Mouse (Mus musculus): ENCODE results near the gene Rnf4.
A peak's percentile ranks its signal among the peaks of the same experiment; 100 is the strongest.

Gene Rnf4

DNA sequence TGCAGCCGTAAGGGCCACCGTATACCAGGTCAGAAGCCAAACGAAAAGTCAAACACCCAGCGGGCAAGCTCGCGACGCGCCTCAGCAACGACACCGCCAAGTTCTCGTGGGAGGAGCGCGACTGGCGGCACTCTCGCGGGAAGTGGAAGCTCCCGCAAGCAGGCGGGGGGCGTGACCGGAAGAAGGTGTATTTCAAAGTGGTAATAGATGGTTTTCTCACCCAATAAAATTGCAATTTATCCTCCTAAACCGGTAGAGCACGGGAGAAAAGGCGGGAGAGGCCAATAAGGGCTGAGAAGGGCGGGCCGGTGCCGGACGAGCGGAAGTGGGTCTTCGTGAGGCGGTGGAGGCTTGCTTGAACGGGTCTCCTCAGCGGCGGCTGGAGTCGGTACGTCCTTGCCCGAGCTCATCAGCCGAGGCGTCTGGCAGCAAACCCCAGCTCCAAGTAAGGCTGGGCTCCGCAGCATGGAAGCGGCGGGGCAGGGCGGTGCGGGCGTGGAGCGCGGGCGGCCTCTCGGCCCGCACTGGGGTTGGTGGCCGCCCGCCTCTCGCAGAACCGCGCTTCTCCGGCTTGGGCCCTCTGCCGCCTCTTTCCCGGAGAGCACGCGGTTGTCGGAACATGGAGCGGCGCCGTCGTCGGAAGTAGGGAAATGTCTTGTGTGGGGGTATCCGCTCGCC is at the start of gene Rnf4:
Rnf4 (plus strand) TSS at position 193 of the 678 bp plus-strand sequence.
- DNase-seq (ENCODE audit: low read depth, low spot score): peak; percentile 98
- Histone ChIP-seq H3K36me3 (ENCODE audit: control insufficient read depth, insufficient read depth, low read length, poor library complexity, severe bottlenecking) (0 out of 2 replicates have a peak, but pooled peaks cover 2% of the 10 kb centered on the region), H3K27me3 (ENCODE audit: control insufficient read depth, insufficient read depth, low read length, poor library complexity, severe bottlenecking) (no peaks in the 10 kb centered on the region)

- DNase-seq (ENCODE audit: low read depth, low spot score): no peak
- Histone ChIP-seq H3K27me3 (ENCODE audit: control insufficient read depth, insufficient read depth, low read length, poor library complexity, severe bottlenecking) (no peaks in the 10 kb centered on the region), H3K36me3 (ENCODE audit: control insufficient read depth, insufficient read depth, low read length, poor library complexity, severe bottlenecking) (no peaks in the 10 kb centered on the region)
These were observed 49.6 kb upstream of the Rnf4 start for GRCm38 (mm10) chr5:34286516-34286915.

- H3K27me3 ChIP-seq (ENCODE audit: control insufficient read depth, insufficient read depth, low read length, poor library complexity, severe bottlenecking): no peaks in the 10 kb centered on the region
- H3K36me3 ChIP-seq (ENCODE audit: control insufficient read depth, insufficient read depth, low read length, poor library complexity, severe bottlenecking): no peaks in the 10 kb centered on the region
- DNase-seq (ENCODE audit: low read depth, low spot score): no peak
These were observed 48.9 kb upstream of the Rnf4 start for GRCm38 (mm10) chr5:34287001-34287837.

DNA sequence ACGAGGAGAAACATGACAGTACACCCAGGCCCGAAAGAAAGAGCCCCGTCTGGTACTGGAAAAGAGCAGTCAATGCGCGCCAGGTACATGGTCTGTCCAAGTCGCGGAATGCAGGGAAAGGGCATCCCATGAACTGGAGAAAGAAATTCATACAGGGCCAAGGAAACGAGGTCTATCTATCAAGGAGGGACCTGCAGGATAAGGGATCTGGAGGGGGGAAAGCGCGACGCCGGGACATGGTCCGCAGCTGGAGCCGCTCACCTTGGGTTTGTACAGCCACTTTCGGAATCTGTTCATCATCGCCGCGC is 48.3 kb upstream of the Rnf4 start:
- no peak for DNase-seq (ENCODE audit: low read depth, low spot score)
- Histone ChIP-seq H3K27me3 (ENCODE audit: control insufficient read depth, insufficient read depth, low read length, poor library complexity, severe bottlenecking) (no peaks in the 10 kb centered on the region), H3K36me3 (ENCODE audit: control insufficient read depth, insufficient read depth, low read length, poor library complexity, severe bottlenecking) (no peaks in the 10 kb centered on the region)

GRCm38 (mm10) chr5:34288154-34288716 is 47.9 kb upstream of the Rnf4 start, which contains the start of the genes Zfyve28 and Cfap99:
Zfyve28 (minus strand) TSS chr5:34288449.
Cfap99 (plus strand) TSS chr5:34288600.
- Histone ChIP-seq H3K36me3 (ENCODE audit: control insufficient read depth, insufficient read depth, low read length, poor library complexity, severe bottlenecking) (no peaks in the 10 kb centered on the region), H3K27me3 (ENCODE audit: control insufficient read depth, insufficient read depth, low read length, poor library complexity, severe bottlenecking) (no peaks in the 10 kb centered on the region)
- DNase-seq (ENCODE audit: low read depth, low spot score): peak; percentile 24

GRCm38 (mm10) chr5:34289286-34289685 is 46.8 kb upstream of the Rnf4 start:
- no peak for DNase-seq (ENCODE audit: low read depth, low spot score)
- no peaks in the 10 kb centered on the region for H3K27me3 ChIP-seq (ENCODE audit: control insufficient read depth, insufficient read depth, low read length, poor library complexity, severe bottlenecking)
- H3K36me3 ChIP-seq (ENCODE audit: control insufficient read depth, insufficient read depth, low read length, poor library complexity, severe bottlenecking): no peaks in the 10 kb centered on the region

DNA sequence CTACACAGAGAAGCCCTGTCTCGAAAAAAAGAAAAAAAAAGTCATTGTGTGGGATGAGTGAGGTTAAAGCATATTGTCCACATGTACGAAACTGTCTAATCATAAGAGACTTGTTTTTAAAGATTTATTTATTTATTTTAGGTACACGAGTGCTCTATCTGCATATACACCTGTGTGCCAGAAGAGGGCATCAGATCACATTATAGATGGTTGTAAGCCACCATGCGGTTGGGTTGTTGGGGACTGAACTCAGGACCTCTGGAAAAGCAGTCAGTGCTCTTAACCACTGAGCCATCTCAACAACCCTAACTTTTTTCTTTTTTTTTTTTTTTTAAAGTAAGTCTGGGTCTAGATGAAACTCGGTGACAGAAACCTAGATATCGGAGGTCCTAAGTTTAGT is 42.7 kb upstream of the Rnf4 start:
- no peaks in the 10 kb centered on the region for H3K36me3 ChIP-seq (ENCODE audit: control insufficient read depth, insufficient read depth, low read length, poor library complexity, severe bottlenecking)
- peak; percentile 13 for DNase-seq (ENCODE audit: low read depth, low spot score)

GRCm38 (mm10) chr5:34294696-34295095 is 41.4 kb upstream of the Rnf4 start:
- no peak for DNase-seq (ENCODE audit: low read depth, low spot score)
- no peaks in the 10 kb centered on the region for H3K27me3 ChIP-seq (ENCODE audit: control insufficient read depth, insufficient read depth, low read length, poor library complexity, severe bottlenecking)
- no peaks in the 10 kb centered on the region for H3K36me3 ChIP-seq (ENCODE audit: control insufficient read depth, insufficient read depth, low read length, poor library complexity, severe bottlenecking)

More for the DNA sequence above, 42.7 kb upstream of the Rnf4 start:
- no peaks in the 10 kb centered on the region for H3K27me3 ChIP-seq (ENCODE audit: control insufficient read depth, insufficient read depth, low read length, poor library complexity, severe bottlenecking)

DNA sequence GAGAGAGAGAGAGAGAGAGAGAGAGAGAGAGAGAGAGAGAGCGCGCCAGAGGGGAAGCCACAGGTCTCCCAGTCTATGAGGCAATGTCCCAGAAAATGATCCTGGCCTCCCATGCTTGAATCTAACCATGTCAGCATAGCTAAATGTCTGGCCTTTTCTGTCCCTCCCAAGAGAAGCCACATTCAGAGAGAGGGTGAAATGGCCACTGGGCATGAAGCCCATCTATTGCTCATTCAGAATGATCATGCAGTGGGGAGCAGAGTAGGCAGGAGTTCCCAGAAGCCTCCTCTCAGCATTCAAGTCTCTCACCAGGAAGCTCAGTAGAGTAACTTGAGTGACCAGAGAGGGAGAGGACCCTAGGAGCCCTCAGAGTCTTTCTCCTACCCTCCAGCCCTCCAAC is 40.9 kb upstream of the Rnf4 start:
- H3K27me3 ChIP-seq (ENCODE audit: control insufficient read depth, insufficient read depth, low read length, poor library complexity, severe bottlenecking): no peaks in the 10 kb centered on the region
- H3K36me3 ChIP-seq (ENCODE audit: control insufficient read depth, insufficient read depth, low read length, poor library complexity, severe bottlenecking): no peaks in the 10 kb centered on the region
- no peak for DNase-seq (ENCODE audit: low read depth, low spot score)

DNA sequence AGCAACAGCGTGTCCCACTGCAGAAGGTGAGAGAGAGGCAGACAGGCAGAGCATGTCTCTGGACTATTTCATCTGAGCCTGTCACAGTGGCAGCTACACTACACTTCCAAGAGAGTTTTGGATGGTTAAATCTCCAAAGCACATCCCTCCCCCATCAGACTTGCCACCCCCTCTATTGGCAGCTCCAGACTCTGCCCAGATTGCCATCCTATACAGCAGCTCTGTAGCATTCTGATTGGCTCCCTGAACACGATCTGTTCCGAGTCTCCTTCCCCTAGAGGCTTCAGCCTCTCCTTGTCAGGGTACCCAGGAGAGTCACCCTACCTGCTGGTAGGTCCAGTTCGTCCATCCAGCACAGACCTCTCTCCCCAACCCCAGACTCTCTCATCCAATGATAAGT is 38.0 kb upstream of the Rnf4 start:
- Histone ChIP-seq H3K27me3 (ENCODE audit: control insufficient read depth, insufficient read depth, low read length, poor library complexity, severe bottlenecking) (no peaks in the 10 kb centered on the region), H3K36me3 (ENCODE audit: control insufficient read depth, insufficient read depth, low read length, poor library complexity, severe bottlenecking) (no peaks in the 10 kb centered on the region)
- DNase-seq (ENCODE audit: low read depth, low spot score): no peak

DNA sequence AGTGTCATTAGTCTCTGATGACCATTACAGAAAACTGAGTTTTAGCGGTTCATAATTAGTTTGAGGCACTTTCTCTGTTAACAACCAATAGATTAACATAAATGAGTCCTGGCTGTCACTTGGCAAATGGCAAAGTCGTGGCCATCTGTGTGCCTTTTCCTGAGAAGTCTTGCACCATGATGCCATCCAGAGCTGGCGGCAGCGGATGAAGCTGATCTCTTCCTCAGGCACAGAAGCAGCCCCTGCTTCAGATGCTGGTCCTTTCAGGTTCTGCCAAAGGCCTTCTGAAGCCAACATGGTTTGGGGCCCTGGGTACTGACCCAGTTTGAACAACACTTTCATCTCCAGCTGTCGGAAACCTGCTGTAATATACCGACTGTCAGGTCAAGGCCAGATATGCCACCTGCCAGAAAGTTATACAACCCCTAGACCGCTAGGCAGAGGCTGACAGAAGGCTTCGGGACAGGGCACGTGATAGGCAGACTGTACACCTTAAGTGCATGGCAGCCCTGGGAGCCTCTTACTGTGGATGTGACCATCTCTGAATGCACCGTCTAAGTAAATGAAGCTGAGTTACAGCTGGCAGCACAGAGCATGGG is 37.1 kb upstream of the Rnf4 start:
- Histone ChIP-seq H3K27me3 (ENCODE audit: control insufficient read depth, insufficient read depth, low read length, poor library complexity, severe bottlenecking) (no peaks in the 10 kb centered on the region), H3K36me3 (ENCODE audit: control insufficient read depth, insufficient read depth, low read length, poor library complexity, severe bottlenecking) (no peaks in the 10 kb centered on the region)
- DNase-seq (ENCODE audit: low read depth, low spot score): no peak

- H3K27me3 ChIP-seq (ENCODE audit: control insufficient read depth, insufficient read depth, low read length, poor library complexity, severe bottlenecking): no peaks in the 10 kb centered on the region
- H3K36me3 ChIP-seq (ENCODE audit: control insufficient read depth, insufficient read depth, low read length, poor library complexity, severe bottlenecking): no peaks in the 10 kb centered on the region
- no peak for DNase-seq (ENCODE audit: low read depth, low spot score)
These were observed 33.7 kb upstream of the Rnf4 start for GRCm38 (mm10) chr5:34302377-34302776.

DNA sequence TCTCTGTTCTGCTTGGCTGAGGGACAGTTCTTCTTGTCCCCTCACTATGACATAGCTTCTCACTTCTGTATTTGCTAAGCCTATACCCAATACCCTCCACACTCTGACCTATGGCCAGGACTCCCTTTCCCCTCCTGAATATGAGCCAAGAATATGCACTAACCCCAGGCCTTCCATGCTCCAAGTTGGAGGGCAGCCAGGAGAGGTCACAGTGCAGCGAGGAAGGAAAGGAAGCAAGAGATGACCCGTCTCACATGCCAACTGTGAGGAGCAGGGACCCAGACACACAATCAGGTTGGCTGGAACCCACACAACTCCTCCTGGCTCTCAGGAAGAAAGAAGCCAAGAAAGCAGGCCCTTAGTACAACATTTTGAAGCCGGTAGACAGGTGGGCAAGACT is 27.1 kb upstream of the Rnf4 start:
- no peaks in the 10 kb centered on the region for H3K27me3 ChIP-seq (ENCODE audit: control insufficient read depth, insufficient read depth, low read length, poor library complexity, severe bottlenecking)
- no peaks in the 10 kb centered on the region for H3K36me3 ChIP-seq (ENCODE audit: control insufficient read depth, insufficient read depth, low read length, poor library complexity, severe bottlenecking)
- DNase-seq (ENCODE audit: low read depth, low spot score): no peak

GRCm38 (mm10) chr5:34319491-34320034 is 16.5 kb upstream of the Rnf4 start:
- Histone ChIP-seq H3K27me3 (ENCODE audit: control insufficient read depth, insufficient read depth, low read length, poor library complexity, severe bottlenecking) (no peaks in the 10 kb centered on the region), H3K36me3 (ENCODE audit: control insufficient read depth, insufficient read depth, low read length, poor library complexity, severe bottlenecking) (no peaks in the 10 kb centered on the region)
- no peak for DNase-seq (ENCODE audit: low read depth, low spot score)

DNA sequence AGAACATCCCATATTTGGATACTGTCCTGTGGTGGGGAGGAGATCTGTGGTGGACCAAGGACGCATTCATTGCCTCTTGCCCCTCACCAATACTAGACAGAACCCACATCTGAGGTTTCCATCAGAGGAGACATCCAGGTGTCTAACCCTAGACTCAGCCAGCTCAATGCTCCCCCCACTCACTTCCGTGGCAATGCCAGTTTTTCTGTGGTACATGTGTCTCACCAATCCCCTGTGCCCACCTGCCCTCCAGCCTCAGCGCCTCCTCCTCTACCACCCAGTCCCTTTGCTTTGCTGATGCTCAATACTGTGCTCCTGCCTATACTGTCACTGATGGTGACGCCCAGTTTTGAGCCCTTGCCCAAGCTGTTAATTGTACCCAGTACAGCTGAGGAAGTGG is 14.9 kb upstream of the Rnf4 start:
- Histone ChIP-seq H3K36me3 (ENCODE audit: control insufficient read depth, insufficient read depth, low read length, poor library complexity, severe bottlenecking) (no peaks in the 10 kb centered on the region), H3K27me3 (ENCODE audit: control insufficient read depth, insufficient read depth, low read length, poor library complexity, severe bottlenecking) (no peaks in the 10 kb centered on the region)
- DNase-seq (ENCODE audit: low read depth, low spot score): no peak
